Mouse (Mus musculus) cerebellum, adult 2 months (tissue): ENCODE data around the gene Troap. TPM values are rescaled to one million over a fixed set of nuclear protein-coding genes. Genes with fewer than 3 reads are reported as not detected.

Source experiments
- DNase-seq, 2 experiments: peaks; one replicate each; pipeline ENCODE4 v3.0.0; 2021
- H3K27ac ChIP-seq: fragments of 200-500 bp; 2 replicates; pipeline ENCODE4 v1.5.1; 2012; ENCODE audit warnings: low read length, control low read depth, inconsistent platforms; ENCODE audit not compliant: insufficient read depth
- H3K27me3 ChIP-seq: fragments of 200-500 bp; 2 replicates; pipeline ENCODE4 v1.6.1; 2012; ENCODE audit warnings: inconsistent platforms, mild to moderate bottlenecking, low read length, moderate library complexity; ENCODE audit not compliant: control insufficient read depth, insufficient read depth
- H3K4me1 ChIP-seq: fragments of 200-500 bp; 2 replicates; pipeline ENCODE4 v1.6.1; 2011; ENCODE audit warnings: low read length; ENCODE audit not compliant: control insufficient read depth, insufficient read depth
- H3K4me3 ChIP-seq: fragments of 200-500 bp; replicated peaks from 2 replicates; pipeline ENCODE3; 2011; ENCODE audit warnings: mild to moderate bottlenecking, low read depth, low read length, control low read depth; ENCODE audit not compliant: insufficient read depth
- CTCF ChIP-seq: fragments of 200-500 bp; IDR thresholded peaks from 2 replicates; pipeline ENCODE4 v1.5.1; 2011; ENCODE audit warnings: low read depth, mild to moderate bottlenecking, control low read depth, low read length, moderate library complexity, borderline replicate concordance; ENCODE audit not compliant: insufficient read depth
- POLR2A ChIP-seq: fragments of 200-500 bp; IDR thresholded peaks from 2 replicates; pipeline ENCODE4 v1.6.1; 2011; ENCODE audit warnings: low read length, control low read depth, borderline replicate concordance; ENCODE audit not compliant: insufficient read depth
- WGBS: fragments of 180-500 bp; shearing (Covaris S2); methylation state at CpG from one replicate; pipeline ENCODE4 v1.1.7; 2018; 5-methylcytosine and 5-hydroxymethylcytosine counted together
- polyA plus RNA-seq: library from polyadenylated mRNA; depleted of rRNA; stranded (reverse); fragments of >200 nt; gene quantifications from 2 replicates; pipeline ENCODE4 v1.2.3, GENCODE M21; 2012

Troap gene
- polyA plus RNA-seq, 1 experiment, result 0.07 TPM

- Histone ChIP-seq H3K27ac (no peak overlapping the region), H3K4me3 (no peak overlapping the region), H3K4me1 (peaks cover 7% of the 10 kb centered on the region; the same call in 1 of the 2 replicates), H3K27me3 (no peaks in the 10 kb centered on the region; the same call in 1 of the 2 replicates)
- TF ChIP-seq POLR2A (no peak), CTCF (no peak)
- no peak for DNase-seq
- 24% methylated on average over 26 of the region's 26 CpGs for WGBS
Measured at GRCm38 (mm10) chr15:99030585-99031387, 43.6 kb upstream of the Troap start.

- Histone ChIP-seq H3K4me1 (peaks cover 7% of the 10 kb centered on the region; the same call in 1 of the 2 replicates), H3K27me3 (no peaks in the 10 kb centered on the region; the same call in 1 of the 2 replicates), H3K27ac (no peak overlapping the region), H3K4me3 (no peak overlapping the region)
- WGBS, result 93% methylated on average over 4 of the region's 4 CpGs
- no peak for DNase-seq
- TF ChIP-seq POLR2A, result no peak
- no peak for TF ChIP-seq CTCF
Measured at GRCm38 (mm10) chr15:99031388-99031675, 43.0 kb upstream of the Troap start.

GRCm38 (mm10) chr15:99032041-99032725 lies 42.2 kb upstream of the Troap start:
- Histone ChIP-seq H3K27ac (no peak overlapping the region), H3K4me3 (no peak overlapping the region), H3K27me3 (no peaks in the 10 kb centered on the region; the same call in 1 of the 2 replicates), H3K4me1 (peaks cover 7% of the 10 kb centered on the region; the same call in 1 of the 2 replicates)
- no peak for TF ChIP-seq POLR2A
- no peak for TF ChIP-seq CTCF
- WGBS, result 85% methylated on average over 9 of the region's 9 CpGs
- no peak for DNase-seq

GRCm38 (mm10) chr15:99032726-99033250 lies 41.6 kb upstream of the Troap start:
- Histone ChIP-seq H3K4me3 (no peak overlapping the region), H3K27me3 (no peaks in the 10 kb centered on the region; the same call in 1 of the 2 replicates), H3K4me1 (peaks cover 7% of the 10 kb centered on the region; the same call in 1 of the 2 replicates), H3K27ac (no peak overlapping the region)
- TF ChIP-seq CTCF, result no peak
- no peak for TF ChIP-seq POLR2A
- WGBS, result 87% methylated on average over 7 of the region's 7 CpGs
- DNase-seq, result no peak

GRCm38 (mm10) chr15:99033498-99034270 lies 40.7 kb upstream of the Troap start:
- Histone ChIP-seq H3K27ac (no peak overlapping the region), H3K4me3 (no peak overlapping the region), H3K4me1 (peaks cover 7% of the 10 kb centered on the region; the same call in 1 of the 2 replicates), H3K27me3 (no peaks in the 10 kb centered on the region; the same call in 1 of the 2 replicates)
- 29% methylated on average over 7 of the region's 7 CpGs for WGBS
- TF ChIP-seq POLR2A, result no peak
- TF ChIP-seq CTCF, result no peak
- DNase-seq, result peak; percentile 22 to 26

GRCm38 (mm10) chr15:99035431-99035830 lies 38.9 kb upstream of the Troap start:
- no peak overlapping the region for H3K27ac ChIP-seq

GRCm38 (mm10) chr15:99036249-99036905 lies 38.0 kb upstream of the Troap start:
- DNase-seq, result no peak
- TF ChIP-seq POLR2A, result no peak
- no peak for TF ChIP-seq CTCF
- WGBS, result 94% methylated on average over 8 of the region's 8 CpGs

More at GRCm38 (mm10) chr15:99035431-99035830, 38.9 kb upstream of the Troap start:
- no peaks in the 10 kb centered on the region for H3K4me1 ChIP-seq
- no peak for TF ChIP-seq POLR2A
- TF ChIP-seq CTCF, result no peak
- WGBS, result 54% methylated on average over 4 of the region's 4 CpGs
- H3K4me3 ChIP-seq, result no peak overlapping the region
- H3K27me3 ChIP-seq, result no peaks in the 10 kb centered on the region; the same call in 1 of the 2 replicates
- no peak for DNase-seq

More at GRCm38 (mm10) chr15:99036249-99036905, 38.0 kb upstream of the Troap start:
- Histone ChIP-seq H3K27me3 (no peaks in the 10 kb centered on the region), H3K4me1 (no peaks in the 10 kb centered on the region), H3K4me3 (no peak overlapping the region), H3K27ac (no peak overlapping the region)
